Mouse (Mus musculus): ENCODE data around the gene Zfp865.
"Not testable (repeated sequence)": the region's sequence is repeated elsewhere in the genome, so short reads cannot be mapped to it uniquely, and the experiment has no call there.

The Zfp865 gene

DNA sequence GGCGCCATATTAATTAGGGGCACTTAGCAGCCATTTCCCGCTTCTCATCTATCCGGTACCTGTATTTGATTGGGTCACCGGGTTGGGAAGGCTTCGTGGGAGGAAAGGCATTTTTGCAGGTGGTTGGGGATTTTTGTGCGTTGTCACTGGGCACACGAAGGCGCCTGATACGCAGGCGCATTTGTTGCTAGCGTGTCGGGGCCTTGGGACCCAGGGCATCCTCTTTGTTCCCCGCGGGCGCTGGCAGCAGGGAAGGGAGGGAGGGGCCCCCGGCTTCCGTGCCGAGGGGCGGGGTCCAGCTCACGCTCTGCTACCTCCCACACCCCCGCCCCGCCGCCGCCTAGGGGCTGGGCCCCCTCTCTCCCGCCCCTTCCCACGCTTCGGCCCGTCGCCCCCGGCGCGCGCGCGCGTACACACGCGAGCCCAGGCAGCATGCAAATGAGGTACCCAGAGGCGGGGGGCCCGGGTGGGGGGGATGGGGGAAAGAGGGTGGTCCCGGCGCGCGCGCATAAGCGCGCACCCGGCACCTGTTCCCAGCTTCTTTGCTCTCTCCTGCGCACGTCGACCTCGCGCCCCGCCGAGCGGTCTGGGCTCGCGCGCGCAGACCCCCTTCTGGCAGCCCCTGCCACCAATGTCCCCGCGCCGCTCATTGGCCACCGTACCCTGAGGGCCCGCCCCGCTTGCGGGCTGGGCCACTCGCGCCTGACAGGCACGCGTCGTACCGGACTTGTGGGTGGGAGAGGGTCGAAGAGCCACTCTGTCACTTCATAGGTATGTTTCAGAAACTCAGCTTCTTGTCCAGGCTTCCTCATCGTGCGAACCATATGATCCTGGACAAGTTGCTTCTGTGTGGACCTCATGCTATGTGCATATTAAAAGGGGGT lies 4.8 kb upstream of the Zfp865 start, which contains the start of gene Gm44973:
Gm44973 (plus strand) TSS at position 379 of the 884 bp plus-strand sequence.
- peak; percentile 91 for DNase-seq (ENCODE audit: low spot score)

DNA sequence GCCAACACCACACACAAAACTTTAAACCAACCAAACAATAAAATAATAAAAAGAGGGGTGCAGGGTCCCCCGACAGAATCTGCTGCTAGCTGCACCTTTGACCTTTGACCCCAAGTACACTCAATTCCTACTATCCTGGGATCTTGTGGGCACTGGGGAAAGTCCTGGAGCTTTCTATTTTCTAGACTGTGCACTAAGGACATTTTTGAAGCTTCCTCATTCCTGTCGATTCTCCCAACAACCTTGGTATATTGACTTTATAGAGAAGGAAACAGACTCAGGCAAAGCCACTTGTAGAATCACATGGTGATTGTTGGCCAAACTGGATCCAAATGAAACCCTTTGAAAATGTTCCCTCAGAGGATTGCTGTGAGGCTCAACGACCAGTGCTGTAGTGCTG lies 4.1 kb upstream of the Zfp865 start:
- DNase-seq (ENCODE audit: low spot score) = no peak

DNA sequence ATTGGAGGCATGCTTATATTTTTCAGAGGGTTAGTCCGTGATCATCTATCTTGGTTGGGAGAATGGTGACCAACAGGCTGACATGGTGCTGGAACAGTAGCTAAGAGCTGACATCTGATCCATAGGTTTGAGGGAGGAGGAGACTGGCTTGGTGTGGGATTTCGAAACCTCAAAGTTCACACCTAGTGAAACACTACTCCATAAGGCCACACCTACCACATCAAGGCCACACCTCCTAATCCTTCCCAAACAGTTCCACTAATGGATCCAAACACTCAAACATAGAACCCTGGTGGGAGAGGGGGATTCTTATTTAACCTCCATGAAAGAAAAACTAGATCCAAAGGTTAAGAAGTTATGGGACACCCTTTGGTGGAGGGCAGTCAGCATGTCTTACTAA lies 3.3 kb upstream of the Zfp865 start:
- no peak for DNase-seq (ENCODE audit: low spot score)

DNA sequence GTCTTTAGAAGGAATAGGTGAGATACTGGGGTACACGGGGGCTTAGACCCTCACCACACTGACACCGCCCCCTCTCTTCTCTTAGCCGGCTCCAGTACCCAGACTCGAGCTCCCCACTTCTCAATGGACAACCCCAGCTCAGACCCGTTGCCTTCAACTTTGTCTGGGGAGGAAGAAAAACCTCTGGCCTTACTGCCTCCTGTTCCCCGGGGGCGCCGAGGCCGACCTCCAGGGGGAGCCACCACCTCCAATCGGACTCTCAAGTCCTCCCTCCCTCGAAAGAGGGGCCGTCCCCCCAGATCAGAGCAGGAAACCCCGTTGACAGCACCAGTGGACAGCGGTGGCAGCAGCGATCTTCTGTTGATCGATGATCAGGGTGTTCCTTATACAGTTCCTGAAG lies 2.8 kb upstream of the Zfp865 start:
- peak; percentile 28 for DNase-seq (ENCODE audit: low spot score)

DNA sequence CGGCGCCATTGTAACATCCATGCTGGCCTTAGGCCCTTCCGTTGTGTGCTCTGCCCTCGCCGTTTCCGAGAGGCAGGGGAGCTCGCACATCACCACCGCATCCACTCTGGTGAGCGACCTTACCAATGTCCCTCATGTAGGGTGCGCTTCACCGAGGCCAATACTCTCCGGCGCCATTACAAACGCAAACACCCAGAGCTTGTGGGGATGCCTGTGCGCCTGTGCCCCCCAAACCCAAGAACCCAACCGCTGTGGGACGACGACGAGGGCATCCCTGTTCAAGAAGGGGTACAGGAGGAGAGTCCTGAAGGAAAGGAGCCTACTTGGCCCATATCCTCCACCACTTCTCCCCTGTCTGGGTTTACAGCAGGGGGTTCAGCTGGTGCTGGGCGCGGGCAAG lies 2.2 kb upstream of the Zfp865 start:
- DNase-seq (ENCODE audit: low spot score) = no peak

DNA sequence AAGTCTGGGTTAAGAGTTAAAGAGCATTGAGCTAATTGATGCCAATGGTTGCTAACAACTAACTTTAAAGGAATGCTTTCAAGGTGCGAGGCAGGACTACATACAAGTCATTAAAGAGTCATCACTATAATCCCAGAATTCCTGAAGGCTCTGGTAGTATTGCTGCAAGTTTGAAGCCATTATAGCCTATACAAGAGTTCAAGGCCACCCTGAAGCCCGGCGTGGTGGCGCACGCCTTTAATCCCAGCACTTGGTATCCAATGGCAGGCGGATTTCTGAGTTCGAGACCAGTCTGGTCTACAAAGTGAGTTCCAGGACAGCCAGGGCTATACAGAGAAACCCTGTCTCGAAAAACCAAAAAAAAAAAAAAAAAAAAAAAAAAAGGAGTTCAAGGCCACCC lies 600 bp upstream of the Zfp865 start:
- not testable (repeated sequence) for DNase-seq (ENCODE audit: low spot score)

DNA sequence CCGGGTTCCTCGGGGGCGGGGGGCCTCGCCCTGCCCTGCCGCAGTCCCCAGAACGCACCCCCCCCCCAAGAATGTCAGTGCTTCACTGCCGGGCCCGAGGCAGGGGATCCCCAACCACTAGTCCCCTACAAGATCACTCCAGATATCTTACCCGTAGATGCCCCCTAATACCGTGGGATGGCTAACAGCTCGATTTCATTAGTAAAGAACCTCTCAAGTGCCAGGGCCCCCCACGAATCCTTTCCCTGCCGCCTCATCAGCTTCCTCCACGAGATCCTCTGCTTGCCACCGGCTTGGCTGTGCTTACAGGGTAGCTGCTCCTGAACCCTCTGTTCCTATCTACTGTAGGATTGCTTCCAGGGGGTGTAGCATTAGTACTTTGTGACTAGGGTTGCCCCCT lies 509 bp downstream of the Zfp865 start:
- DNase-seq (ENCODE audit: low spot score) = no peak

DNA sequence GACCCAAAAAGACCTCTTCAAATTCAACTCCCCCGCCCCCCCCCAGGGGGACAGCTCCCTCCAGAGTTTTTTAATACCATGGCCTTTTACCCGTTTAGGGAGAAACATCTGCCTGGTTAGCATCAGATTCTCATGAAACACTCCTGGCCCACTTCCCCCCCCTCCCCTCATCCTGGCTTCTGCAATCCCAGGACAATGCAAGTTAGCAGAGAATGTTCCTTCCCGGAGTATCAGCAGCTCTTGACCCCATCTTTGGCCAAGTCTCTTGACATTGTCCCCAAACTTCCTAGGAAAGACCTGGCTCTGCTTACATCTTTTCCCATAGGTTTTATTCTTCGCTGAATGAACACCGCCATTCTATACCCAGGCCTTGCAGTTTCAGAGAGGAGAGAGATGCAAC lies 1.0 kb downstream of the Zfp865 start:
- DNase-seq (ENCODE audit: low spot score) = no peak

DNA sequence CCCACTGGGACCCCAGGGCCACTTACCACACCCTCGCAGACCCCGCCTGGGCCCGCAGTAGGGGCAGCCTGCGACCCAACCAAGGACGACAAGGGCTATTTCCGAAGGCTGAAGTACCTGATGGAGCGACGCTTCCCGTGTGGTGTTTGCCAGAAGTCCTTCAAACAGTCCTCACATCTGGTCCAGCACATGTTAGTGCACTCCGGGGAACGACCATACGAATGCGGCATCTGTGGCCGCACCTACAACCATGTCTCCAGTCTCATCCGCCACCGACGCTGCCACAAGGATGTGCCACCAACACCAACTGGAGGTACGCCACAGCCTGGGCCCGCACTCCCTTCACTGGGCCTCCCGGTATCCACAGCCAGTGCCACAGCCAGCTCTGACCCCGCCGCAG lies 9.4 kb downstream of the Zfp865 start:
- no peak for DNase-seq (ENCODE audit: low spot score)

DNA sequence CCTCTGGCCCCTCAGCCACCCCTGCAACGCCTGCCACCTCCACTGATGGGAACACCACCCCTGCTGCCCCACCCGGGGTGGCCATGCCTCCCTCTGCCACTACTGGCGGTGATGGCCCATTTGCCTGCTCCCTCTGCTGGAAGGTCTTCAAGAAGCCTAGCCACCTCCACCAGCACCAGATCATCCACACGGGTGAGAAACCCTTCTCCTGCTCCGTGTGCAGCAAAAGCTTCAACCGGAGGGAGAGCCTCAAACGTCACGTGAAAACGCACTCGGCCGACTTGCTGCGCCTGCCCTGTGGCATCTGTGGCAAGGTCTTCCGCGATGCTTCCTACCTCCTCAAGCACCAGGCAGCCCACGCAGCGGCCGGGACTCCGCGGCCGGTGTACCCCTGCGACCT lies 9.8 kb downstream of the Zfp865 start:
- DNase-seq (ENCODE audit: low spot score) = no peak

DNA sequence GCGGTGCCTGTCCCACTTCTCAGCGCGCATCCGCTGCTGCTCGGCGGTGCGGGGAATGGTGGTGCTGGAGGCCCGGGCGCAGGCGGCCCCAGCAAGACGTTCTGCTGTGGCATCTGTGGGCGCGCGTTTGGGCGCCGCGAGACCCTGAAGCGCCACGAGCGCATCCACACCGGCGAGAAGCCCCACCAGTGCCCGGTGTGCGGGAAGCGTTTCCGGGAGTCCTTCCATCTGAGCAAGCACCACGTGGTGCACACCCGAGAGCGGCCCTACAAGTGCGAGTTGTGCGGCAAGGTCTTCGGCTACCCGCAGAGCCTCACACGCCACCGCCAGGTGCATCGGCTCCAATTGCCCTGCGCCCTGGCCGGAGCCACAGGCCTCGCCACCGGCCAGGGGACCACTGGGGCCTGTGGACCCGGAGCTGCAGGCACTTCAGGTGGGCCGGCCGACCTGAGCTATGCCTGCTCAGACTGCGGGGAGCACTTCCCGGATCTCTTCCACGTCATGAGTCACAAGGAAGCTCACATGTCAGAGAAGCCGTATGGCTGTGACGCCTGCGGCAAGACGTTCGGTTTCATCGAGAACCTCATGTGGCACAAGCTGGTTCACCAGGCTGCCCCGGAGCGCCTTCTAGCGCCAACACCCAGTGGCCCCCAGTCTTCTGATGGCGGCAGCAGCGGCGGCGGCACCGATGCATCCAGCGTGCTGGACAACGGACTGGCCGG lies 10.5 kb downstream of the Zfp865 start:
- no peak for DNase-seq (ENCODE audit: low spot score)

DNA sequence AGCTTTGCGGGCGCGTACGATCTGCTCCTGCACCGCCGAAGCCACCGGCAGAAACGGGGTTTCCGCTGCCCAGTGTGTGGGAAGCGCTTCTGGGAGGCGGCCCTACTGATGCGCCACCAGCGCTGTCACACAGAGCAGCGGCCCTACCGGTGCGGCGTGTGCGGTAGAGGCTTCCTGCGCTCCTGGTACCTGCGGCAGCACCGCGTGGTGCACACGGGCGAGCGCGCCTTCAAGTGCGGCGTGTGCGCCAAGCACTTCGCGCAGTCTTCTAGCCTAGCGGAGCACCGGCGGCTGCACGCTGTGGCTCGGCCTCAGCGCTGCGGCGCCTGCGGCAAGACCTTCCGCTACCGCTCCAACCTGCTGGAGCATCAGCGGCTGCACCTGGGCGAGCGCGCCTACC lies 11.3 kb downstream of the Zfp865 start:
- no peak for DNase-seq (ENCODE audit: low spot score)

DNA sequence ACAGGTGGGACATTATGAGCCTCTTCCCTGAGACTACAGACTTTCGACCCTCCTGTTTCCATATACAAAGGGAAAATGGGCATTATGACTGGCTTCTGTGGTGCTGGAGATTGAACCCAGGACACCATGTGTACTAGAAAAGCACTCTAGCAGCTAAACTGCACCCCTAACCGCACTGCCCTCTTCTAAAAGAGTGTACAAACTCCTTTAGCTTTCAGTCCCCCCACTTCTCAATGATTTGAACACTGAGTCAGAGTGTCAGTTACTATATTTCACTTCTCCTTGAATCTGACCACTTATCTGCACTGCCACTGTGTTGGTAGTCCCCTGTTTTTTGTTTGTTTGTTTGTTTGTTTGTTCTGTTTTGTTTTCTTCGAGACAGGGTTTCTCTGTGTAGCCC lies 13.6 kb downstream of the Zfp865 start, which contains the start of gene 4632433K11Rik:
4632433K11Rik (plus strand) TSS at position 301 of the 400 bp plus-strand sequence.
- no peak for DNase-seq (ENCODE audit: low spot score)

DNA sequence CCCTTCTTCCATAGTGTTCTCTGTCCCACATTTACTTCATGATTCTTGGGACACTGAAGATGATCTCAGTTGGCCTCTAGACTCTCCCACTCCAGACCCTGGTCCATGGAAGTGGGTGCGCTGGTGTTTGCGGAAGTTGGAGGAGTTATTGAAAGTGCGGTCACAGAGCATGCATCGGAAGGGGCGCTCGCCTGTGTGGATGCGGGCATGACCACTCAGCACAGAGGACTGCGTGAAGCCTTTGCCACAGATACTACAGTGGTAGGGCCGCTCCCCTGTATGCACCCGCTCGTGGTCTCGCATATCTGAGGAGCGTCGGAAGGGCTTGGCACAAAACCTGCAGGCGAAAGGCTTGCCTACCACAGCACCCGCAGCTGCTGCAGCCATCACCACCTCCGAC lies 15.5 kb downstream of the Zfp865 start:
- DNase-seq (ENCODE audit: low spot score) = no peak

DNA sequence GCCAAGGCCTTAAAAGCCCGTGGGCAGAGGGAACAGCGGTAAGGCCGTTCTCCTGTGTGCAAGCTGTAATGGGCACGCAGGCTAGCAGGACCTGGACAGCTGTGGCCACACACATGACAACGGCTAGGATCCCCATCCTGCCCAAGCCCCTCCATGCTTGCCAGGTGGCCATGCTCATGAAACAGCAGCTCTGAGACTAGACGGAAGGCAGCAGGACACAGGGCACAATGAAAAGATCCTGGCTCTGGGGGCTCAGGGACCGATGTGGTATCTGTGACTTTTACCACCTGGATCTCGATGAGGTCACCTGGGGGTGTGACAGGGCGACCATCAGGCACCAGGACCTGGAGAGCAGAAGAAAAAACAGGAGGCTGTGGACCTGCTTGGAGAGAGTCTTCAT lies 16.0 kb downstream of the Zfp865 start:
- no peak for DNase-seq (ENCODE audit: low spot score)

DNA sequence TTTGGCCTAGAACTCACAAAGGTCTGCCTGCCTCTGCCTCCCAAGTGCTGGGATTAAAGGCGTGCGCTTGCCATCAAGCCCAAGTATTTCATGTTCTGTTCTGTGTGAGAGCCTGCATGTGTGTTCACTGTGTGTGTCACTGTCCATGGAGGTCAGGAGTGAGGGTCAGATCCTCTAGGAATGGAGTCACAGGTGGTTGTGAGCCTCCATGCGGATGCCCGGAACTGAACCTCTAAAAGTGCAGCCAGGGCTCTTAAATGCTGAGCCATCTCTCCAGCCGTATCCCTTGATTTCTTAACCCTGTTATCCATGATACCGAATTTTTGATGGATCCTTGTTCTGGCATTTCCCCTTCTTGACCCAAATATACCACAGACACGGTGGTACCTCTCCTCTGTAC lies 16.9 kb downstream of the Zfp865 start:
- DNase-seq (ENCODE audit: low spot score) = no peak

DNA sequence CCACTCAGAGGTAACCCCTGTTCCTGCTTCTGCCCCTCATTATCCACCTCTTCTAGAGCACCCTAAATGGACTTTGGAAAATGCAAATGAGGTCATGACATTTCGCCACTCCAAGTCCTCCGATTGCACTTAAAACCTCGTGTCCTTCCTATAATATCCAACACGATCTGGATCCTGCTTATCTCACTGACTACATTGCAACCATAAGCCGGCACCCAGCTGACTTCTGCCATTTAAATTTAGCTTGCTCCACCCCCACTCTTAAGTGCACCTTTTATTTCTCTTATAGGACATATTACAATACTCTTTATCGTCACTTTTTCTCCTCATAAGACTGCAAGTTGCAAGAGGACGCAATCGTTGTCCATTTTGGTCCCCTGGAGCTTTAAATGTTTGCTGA lies 17.3 kb downstream of the Zfp865 start:
- DNase-seq (ENCODE audit: low spot score) = no peak

DNA sequence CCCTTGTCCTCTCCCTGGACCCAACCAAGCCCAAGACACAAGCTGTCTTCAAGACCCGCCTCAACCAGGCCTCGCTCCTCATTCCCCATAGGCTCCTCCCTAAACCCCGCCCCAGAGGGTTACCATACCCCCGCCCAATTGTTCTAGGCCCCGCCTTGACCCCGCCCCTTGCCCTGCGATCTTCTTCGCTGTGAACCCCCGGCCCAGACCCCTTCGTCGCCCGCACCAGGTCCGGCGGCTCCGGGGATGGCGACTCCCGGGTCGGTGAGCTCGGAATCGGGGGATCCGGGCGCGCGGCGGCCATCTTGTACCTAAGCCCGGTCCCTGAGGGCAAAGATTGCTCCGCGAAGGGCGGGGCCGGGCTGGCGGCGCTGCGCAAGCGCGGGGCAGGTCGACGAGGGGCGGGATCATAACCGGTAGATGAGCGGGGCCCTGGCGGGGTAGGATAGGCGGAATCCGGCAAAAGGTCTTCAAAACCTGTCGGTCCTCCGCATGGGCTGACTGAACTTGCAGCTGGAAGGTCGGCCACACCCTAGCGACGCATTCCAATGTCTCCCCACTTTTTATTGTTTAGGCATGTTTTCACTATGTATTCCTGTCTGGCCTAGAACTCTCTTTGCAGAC lies 18.0 kb downstream of the Zfp865 start, which contains the start of gene Zfp784:
Zfp784 (minus strand) TSS at position 338 of the 624 bp plus-strand sequence.
- DNase-seq (ENCODE audit: low spot score) = peak; percentile 95

DNA sequence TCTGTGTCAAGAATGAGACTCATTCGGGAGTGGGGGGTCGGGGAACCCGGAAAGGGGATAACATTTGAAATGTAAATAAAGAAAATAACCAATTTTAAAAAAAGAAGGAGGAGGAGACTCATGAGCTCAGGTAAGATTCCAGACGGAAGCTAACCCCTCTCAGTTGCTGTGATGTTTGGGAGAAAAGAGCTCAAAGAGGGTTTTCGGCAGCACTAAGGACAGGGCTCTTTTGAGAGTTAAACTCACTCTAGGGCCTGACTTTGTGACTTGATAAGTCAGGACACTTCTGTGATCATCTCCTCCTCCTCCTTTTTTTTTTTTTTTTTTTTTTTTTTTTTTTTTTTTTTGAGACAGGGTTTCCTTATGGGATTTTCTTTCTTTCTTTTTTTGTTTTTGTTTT lies 18.8 kb downstream of the Zfp865 start:
- DNase-seq (ENCODE audit: low spot score) = no peak

DNA sequence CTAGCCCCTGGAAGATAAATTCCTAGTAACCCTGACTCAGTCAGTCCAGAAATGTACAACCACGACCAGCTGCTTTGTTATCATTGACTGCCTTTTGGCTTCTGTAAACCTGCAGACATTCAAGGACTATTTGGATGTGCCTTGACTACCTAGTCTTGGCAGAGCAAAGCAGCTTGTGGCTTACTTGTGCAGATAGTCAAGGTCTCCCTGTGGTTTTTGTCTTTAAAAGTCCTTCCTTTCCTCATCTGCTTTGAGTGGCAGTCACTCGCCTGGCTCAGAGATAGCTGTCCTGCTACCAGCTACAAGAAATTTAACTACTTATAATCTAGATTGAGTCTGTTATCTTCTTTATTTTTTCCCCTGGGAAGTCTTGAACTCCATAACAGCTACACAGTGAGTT lies 24.8 kb downstream of the Zfp865 start:
- DNase-seq (ENCODE audit: low spot score) = no peak

DNA sequence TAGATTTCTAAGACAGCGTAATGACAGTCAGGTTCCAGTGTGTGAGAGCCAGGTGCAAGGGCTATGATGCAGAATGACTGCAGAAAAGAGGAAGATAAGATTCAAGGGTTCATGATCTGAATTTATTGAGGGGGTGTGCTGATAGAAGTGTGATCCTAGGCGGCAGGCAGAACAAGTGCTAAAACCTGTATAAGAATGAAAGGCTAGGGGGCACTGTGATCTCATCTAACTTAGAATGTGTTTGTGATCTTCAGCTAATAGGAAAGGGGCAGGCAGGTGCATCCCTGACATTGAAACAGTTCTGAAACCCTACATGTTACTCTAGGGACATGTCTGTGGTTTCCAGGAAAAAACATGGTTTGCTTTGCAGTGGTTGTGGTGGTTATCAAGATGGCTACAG lies 25.9 kb downstream of the Zfp865 start:
- no peak for DNase-seq (ENCODE audit: low spot score)

DNA sequence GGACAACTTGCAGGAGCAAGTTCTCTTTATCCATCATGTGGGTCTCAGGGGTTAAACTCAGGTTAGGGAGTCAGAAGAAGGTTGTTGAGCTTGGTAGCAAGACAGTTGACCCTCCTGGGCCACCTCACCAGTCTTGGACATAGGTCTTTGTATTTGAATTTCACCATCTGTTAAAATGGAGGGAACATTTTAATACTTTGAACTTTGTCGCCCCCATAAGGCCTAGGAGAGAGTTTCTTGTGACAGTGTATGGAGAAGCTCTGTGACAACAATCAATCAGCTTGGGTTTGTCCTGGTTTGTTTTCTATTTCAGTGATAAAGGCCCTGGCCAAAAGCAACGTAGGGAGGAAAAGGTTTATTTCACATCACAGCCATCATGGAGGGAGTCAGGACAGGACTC lies 27.1 kb downstream of the Zfp865 start:
- DNase-seq (ENCODE audit: low spot score) = peak; percentile 43
